Mouse (Mus musculus) kidney, adult 11 months (tissue): Measurements from ENCODE around the gene Map3k19.

ENCODE experiments used
- DNase-seq: peaks from one replicate; pipeline ENCODE4 v3.0.0; 2022

Gene Map3k19

GRCm38 (mm10) chr1:127854486-127855222, at the start of gene Map3k19:
Gene Map3k19 (minus strand): TSS chr1:127855031.
- no peak for DNase-seq

GRCm38 (mm10) chr1:127899401-127899800, 44.6 kb upstream of the Map3k19 start:
- no peak for DNase-seq

GRCm38 (mm10) chr1:127869276-127869675, 14.4 kb upstream of the Map3k19 start:
- no peak for DNase-seq

GRCm38 (mm10) chr1:127868300-127869261, 13.8 kb upstream of the Map3k19 start, which contains the start of gene Rab3gap1:
Gene Rab3gap1 (plus strand): TSS chr1:127868773.
- DNase-seq, result peak; percentile 88

- no peak for DNase-seq
These were observed 9.0 kb upstream of the Map3k19 start for GRCm38 (mm10) chr1:127863806-127864205.

GRCm38 (mm10) chr1:127861900-127862299, 7.1 kb upstream of the Map3k19 start:
- no peak for DNase-seq

GRCm38 (mm10) chr1:127860492-127860891, 5.7 kb upstream of the Map3k19 start:
- no peak for DNase-seq

GRCm38 (mm10) chr1:127859799-127860400, 5.1 kb upstream of the Map3k19 start:
- DNase-seq, result no peak

GRCm38 (mm10) chr1:127858945-127859648, 4.3 kb upstream of the Map3k19 start:
- no peak for DNase-seq

GRCm38 (mm10) chr1:127850075-127850610, 4.7 kb downstream of the Map3k19 start:
- DNase-seq, result no peak

GRCm38 (mm10) chr1:127845472-127845871, 9.4 kb downstream of the Map3k19 start:
- DNase-seq, result no peak

- DNase-seq, result no peak
These were observed 16.2 kb downstream of the Map3k19 start for GRCm38 (mm10) chr1:127838602-127839001.

GRCm38 (mm10) chr1:127836619-127837018, 18.2 kb downstream of the Map3k19 start:
- DNase-seq, result no peak

GRCm38 (mm10) chr1:127834202-127834601, 20.6 kb downstream of the Map3k19 start:
- no peak for DNase-seq

- no peak for DNase-seq
These were observed 21.1 kb downstream of the Map3k19 start for GRCm38 (mm10) chr1:127833714-127834113.

- DNase-seq, result no peak
These were observed 24.5 kb downstream of the Map3k19 start for GRCm38 (mm10) chr1:127830215-127830921.

- DNase-seq, result no peak
These were observed 27.5 kb downstream of the Map3k19 start for GRCm38 (mm10) chr1:127827325-127827724.

GRCm38 (mm10) chr1:127816381-127816780, 38.5 kb downstream of the Map3k19 start:
- no peak for DNase-seq

- no peak for DNase-seq
These were observed 41.9 kb downstream of the Map3k19 start for GRCm38 (mm10) chr1:127812929-127813328.

- no peak for DNase-seq
These were observed 46.2 kb downstream of the Map3k19 start for GRCm38 (mm10) chr1:127808671-127809070.

- DNase-seq, result no peak
These were observed 51.9 kb downstream of the Map3k19 start for GRCm38 (mm10) chr1:127802916-127803315.

GRCm38 (mm10) chr1:127796752-127797151, 58.1 kb downstream of the Map3k19 start:
- DNase-seq, result no peak
